Mouse (Mus musculus): Measurements from ENCODE around the gene Ren1. TPM values are rescaled to one million over a fixed set of nuclear protein-coding genes. Genes with fewer than 3 reads are reported as not detected.
"Not testable (repeated sequence)": the region's sequence is repeated elsewhere in the genome, so short reads cannot be mapped to it uniquely, and the experiment has no call there.

Gene Ren1
- total RNA-seq (2021) = not detected
- long read RNA-seq, experiment 1 = 0 reads
- long read RNA-seq, experiment 2, partial matches to known transcripts = 1 of 1 reads
- long read RNA-seq, experiment 2, other reads (novel, unspliced or antisense) = 0 of 1 reads

DNA sequence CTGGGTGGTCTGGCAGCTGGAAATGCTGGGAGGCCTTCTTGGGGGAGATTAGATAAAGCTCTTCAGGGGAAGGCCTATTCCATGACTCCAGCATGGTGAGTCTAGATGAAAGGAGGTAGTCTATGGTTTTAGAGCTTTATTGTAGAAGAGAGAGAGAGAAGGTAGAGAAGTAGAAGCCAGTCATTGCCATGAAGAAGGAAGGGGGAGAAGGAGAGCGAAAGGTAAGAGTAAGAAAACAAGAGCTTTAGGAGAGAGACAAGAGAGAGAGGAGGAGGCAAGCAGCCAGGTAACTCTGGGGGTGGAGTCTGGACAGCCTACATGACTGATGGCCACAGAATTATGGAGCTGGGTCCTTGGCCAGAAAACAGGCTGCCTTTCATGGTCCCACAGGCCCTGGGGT lies at the start of gene Ren1:
Ren1 (plus strand) TSS at position 301 of the 400 bp plus-strand sequence.
- DNase-seq = no peak

DNA sequence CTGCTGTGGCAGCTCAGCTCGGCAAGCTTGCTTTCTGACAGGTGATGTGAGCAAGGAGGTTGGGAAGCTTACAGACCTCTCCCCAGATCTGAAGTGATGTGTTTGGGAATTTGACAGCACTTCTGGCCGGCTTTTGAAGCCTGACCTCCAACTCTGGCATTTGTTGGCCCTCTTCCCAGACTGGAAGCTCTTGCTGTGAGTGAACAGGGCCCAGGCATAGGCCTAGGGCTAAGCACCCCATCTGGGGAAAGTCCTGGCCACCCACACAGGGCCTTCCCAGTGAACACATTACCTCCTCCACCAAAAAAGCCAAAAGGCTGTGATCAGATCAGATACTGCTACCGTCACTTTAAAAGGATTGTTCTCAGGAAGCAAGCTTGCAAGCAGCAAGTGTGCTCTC lies 47.8 kb upstream of the Ren1 start:
- peak; percentile 72 to 74 for DNase-seq

DNA sequence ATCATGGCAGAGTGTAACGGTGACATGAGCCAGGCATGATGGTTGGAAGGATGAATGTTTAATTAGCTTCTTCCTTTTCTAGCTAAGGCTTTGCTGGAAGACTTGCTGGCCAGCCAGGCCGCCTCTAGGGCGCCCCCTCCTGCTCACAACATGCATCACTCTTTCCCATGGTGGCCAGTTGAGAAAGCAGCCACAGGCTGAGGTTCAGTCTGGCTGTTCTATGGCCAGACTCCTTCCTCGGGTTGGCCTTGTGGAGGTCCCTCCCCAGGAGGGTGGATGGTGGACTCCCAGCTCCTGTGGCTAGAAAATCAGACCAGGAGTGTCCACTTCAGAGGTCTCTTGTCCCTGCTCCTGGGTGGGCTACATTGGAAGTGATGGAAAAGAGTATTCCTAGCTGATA lies 43.5 kb upstream of the Ren1 start:
- peak; percentile 80 to 88 for DNase-seq

DNA sequence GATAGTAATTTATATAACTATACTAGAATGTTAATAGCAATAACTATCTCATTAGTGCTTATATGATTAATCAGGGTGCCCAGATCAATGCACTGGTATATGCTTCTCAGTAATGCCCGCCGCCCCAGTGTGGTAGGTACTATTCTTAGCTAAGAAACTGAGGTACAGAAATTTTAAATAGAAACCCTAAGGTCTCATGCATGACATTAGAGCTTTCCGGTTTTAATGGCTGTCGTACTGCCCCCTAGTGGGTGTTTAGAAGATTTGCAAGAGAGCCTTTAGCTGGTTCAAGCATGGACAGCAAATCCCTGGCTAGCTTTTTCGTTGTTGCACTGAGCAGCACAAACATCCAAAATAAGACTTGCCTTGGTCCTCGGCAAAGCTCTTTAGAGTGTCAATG lies 43.0 kb upstream of the Ren1 start:
- peak; percentile 50 to 73 for DNase-seq

- DNase-seq = no peak
Measured at GRCm38 (mm10) chr1:133309652-133310267, 40.5 kb upstream of the Ren1 start, which contains the start of gene Golt1a. Gene Golt1a, plus strand, starts transcription at chr1:133309800.

GRCm38 (mm10) chr1:133311240-133311639 lies 39.1 kb upstream of the Ren1 start:
- no peak for DNase-seq

- DNase-seq = no peak
Measured at GRCm38 (mm10) chr1:133311946-133312345, 38.4 kb upstream of the Ren1 start.

GRCm38 (mm10) chr1:133314364-133314763 lies 35.9 kb upstream of the Ren1 start:
- peak; percentile 33 to 81 for DNase-seq

GRCm38 (mm10) chr1:133315775-133316174 lies 34.5 kb upstream of the Ren1 start:
- no peak for DNase-seq

- no peak for DNase-seq
Measured at GRCm38 (mm10) chr1:133316577-133316976, 33.7 kb upstream of the Ren1 start.

DNA sequence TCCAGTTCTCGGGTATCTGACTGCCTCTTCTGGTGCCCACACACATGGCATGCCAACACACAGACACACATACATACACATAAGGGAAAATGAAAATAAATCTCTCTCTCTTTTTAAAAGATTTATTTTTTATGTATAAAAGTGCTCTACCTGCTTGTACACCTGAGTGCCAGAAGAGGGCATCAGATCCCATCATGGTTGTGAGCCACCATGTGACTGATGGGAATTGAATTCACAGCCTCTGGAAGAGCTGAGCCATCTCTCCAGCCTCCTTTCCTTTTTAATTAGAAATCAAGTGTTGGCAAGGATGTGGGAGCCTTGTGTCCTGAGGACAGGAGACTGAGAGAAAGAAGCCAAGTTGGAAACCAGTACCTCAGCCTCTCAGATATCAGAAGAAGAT lies 33.2 kb upstream of the Ren1 start:
- no peak for DNase-seq

- no peak for DNase-seq
Measured at GRCm38 (mm10) chr1:133321267-133321925, 28.9 kb upstream of the Ren1 start, which contains the start of gene Kiss1. Gene Kiss1, plus strand, starts transcription at chr1:133321875.

DNA sequence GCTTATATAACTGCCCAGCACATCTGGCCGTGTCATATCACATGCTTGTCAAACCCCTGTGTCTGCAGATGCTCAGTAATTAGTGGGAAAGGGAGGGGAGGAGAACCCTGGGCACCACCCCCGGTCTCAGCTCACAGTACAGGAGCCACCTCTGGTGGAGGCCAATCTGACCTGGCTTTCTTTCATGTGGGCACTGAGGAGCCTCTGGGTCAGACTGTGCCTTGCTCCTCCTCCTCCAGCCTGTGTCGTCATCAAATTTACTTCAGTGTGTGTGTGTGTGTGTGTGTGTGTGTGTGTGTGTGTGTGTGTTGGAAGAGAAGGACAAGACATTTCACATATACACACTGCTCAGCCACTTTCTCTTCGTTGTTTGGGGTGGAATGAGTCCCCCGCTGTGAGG lies 27.0 kb upstream of the Ren1 start:
- DNase-seq = no peak

DNA sequence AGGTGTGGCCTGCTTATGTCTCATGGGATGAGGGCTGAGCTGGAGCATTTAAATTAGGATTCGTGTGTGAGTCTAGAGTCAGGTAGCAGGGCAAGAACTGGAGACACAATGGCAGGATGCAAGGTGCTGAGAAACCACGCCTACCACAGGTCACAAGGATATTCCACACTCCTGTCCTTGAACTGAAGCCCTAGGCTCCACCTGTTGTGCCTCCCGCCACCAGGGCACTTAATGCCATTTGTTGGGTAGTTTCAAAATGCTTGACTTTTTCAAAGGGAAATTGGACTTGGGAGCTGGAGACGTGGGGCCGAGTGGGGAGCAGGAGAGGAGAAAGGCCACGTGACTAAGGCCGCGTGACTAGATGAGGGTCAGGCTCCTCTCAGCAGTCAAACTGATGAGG lies 24.4 kb upstream of the Ren1 start:
- no peak for DNase-seq

GRCm38 (mm10) chr1:133327094-133327493 lies 23.2 kb upstream of the Ren1 start:
- no peak for DNase-seq

GRCm38 (mm10) chr1:133328299-133328795 lies 22.0 kb upstream of the Ren1 start:
- no peak for DNase-seq

GRCm38 (mm10) chr1:133328896-133329637 lies 21.2 kb upstream of the Ren1 start:
- DNase-seq = no peak

- no peak for DNase-seq
Measured at GRCm38 (mm10) chr1:133329638-133329964, 20.7 kb upstream of the Ren1 start.

DNA sequence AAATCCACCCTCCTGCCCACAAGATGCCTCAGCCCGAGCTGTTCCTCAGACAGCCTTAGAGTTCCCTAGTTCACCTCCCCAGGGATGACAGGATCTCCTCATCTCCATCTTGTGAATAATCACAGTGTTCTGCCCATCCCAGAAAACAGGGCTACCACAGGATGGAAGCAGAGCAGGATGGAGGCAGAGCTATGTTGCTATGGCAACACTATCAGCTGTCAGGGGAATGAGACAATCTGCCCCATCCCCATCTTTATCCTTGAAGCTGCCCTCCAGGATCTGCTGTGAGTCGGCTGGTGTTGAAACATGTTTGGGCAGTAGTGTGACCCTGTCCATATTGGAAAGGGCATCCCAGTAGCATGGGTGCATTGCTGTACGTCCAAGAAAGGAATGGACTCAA lies 19.2 kb upstream of the Ren1 start:
- no peak for DNase-seq

DNA sequence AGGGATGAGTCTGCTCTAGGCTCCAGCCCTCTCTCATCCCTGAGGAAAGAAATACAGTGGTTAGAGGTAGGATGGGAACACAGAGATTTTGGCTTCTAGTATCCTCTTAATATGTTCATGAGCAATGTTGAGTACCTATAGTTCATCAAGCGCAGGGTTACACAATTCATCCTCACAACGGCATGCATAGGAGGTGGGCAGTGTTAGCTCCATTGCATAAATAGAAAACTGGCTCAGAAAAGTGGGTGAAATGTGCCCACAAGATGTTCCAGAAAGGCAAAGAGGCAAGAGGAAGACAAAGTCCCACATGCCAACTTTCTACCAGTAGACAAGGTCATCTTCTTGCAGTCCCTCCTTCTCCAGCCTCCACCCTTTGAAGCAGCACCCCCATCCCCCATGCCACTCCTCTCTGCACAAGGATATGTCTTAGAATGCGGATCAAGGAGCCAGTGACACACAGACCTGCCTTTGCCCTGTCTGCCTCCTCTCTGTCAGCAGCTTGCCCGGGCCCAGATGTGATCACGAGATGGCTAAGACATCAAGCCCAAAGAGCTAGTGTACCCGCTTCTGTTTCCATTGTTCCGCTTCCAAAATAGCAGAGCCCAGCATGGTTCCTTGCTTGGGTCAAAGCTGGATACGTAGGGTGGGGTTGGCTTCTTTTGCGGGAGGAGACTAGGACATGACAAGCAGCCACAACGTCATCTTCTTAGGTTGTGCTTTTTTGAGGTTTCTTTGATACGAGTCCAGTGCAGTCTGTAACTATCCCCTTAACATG lies 17.5 kb upstream of the Ren1 start:
- DNase-seq = no peak

DNA sequence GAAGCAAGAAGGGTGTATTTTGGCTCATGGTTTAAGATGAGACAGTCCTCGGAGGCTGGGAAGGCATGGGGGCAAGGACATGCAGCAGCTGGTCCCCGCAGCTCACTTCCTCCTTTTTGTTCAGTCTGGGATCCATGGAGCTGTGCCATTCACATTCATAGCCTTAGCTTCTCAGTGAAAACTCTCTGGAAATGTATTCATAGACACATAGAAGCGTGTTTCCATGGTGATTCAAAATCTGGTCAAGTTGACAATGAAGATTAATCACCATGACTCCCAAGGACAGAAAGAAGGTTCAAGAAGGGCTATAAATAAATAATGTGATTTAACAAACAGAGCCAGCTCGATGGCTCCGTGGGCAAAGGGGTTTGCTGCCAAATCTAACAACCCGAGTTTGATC lies 16.4 kb upstream of the Ren1 start:
- no peak for DNase-seq

DNA sequence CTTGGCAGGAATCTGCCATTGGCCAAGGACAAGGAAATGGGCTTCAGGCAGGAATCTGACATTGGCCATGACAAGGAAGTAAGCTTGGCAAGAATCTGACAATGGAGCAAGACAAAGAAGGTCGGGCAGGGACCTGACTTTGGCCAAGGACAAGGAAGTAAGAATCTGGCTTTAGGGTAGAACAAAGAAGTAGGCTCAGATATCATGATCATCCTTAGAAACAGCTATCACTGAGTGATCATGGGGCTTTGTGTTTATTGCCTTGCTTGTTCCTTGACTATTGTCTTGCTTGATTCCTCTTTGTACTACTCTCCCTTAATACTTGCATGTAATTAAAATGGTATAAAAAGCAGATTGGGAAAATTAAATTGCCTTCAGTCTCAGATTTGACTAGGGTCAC lies 9.9 kb upstream of the Ren1 start:
- not testable (repeated sequence) for DNase-seq

Data from heart, adult 18-20 months (tissue).